Mouse (Mus musculus) CH12.LX (cell line): ENCODE results near the gene Spa17. TPM values are rescaled to one million over a fixed set of nuclear protein-coding genes. Genes with fewer than 3 reads are reported as not detected.

Source experiments
- DNase-seq: peaks from one replicate; pipeline ENCODE4 v3.0.0-alpha.2; 2013; ENCODE audit errors: extremely low read depth
- H3K27ac ChIP-seq: 2 replicates; pipeline ENCODE4 v1.5.1; 2012; ENCODE audit warnings: low read depth, mild to moderate bottlenecking, control low read depth, moderate library complexity; ENCODE audit not compliant: insufficient read depth
- H3K27me3 ChIP-seq: replicated peaks from 2 replicates; pipeline ENCODE3; 2012; ENCODE audit warnings: inconsistent platforms
- H3K36me3 ChIP-seq, 2 experiments: replicated peaks in 1 of 2; 2 replicates each; pipeline versions ENCODE3 to v1.6.1; 2012; ENCODE audit warnings: inconsistent platforms in 1 of 2, low read length in 1 of 2, mild to moderate bottlenecking in 1 of 2, mixed read lengths in 1 of 2, moderate library complexity in 1 of 2; ENCODE audit not compliant: control insufficient read depth in 1 of 2, insufficient read depth in 1 of 2
- H3K4me1 ChIP-seq, 2 experiments: 2 replicates each; pipeline ENCODE4 v1.6.1; 2012; ENCODE audit warnings: inconsistent platforms in 1 of 2, moderate library complexity in 1 of 2; ENCODE audit not compliant: insufficient read depth in 2 of 2, control insufficient read depth in 1 of 2
- H3K4me2 ChIP-seq: 2 replicates; pipeline ENCODE4 v1.6.1; 2012; ENCODE audit warnings: low read depth, mild to moderate bottlenecking, control low read depth; ENCODE audit not compliant: poor library complexity, insufficient read depth, severe bottlenecking
- H3K4me3 ChIP-seq, 3 experiments: fragments of 150-350 bp in 1 of 3; sonication (generic) in 1 of 3; replicated peaks in 1 of 3; 2 replicates each; pipeline versions ENCODE3 to v1.5.1; 2011 to 2012; ENCODE audit warnings: low read depth in 2 of 3, low read length in 2 of 3, mild to moderate bottlenecking in 2 of 3, moderate library complexity in 2 of 3, control low read depth in 1 of 3, improper control_type of control experiment in 1 of 3, inconsistent platforms in 1 of 3, mixed read lengths in 1 of 3; ENCODE audit not compliant: poor library complexity in 1 of 3
- H3K79me2 ChIP-seq: replicated peaks from 2 replicates; pipeline ENCODE4 v1.6.1; 2012; ENCODE audit warnings: mild to moderate bottlenecking, moderate library complexity; ENCODE audit not compliant: control insufficient read depth, poor library complexity, insufficient read depth, severe bottlenecking; ENCODE audit errors: extremely low read depth
- H3K9ac ChIP-seq: 2 replicates; pipeline ENCODE4 v1.6.1; 2012; ENCODE audit warnings: low read depth, mild to moderate bottlenecking, control low read depth, moderate library complexity; ENCODE audit not compliant: insufficient read depth
- H3K9me3 ChIP-seq: replicated peaks from 2 replicates; pipeline ENCODE3; 2012; ENCODE audit warnings: low read length, inconsistent platforms, mixed read lengths
- BHLHE40 ChIP-seq: IDR thresholded peaks from 2 replicates; pipeline ENCODE4 v1.6.1; 2011; ENCODE audit warnings: mild to moderate bottlenecking, low read depth, low read length, improper control_type of control experiment
- E2F4 ChIP-seq: IDR thresholded peaks from 2 replicates; pipeline ENCODE4 v1.6.1; 2011; ENCODE audit warnings: low read depth, low read length, improper control_type of control experiment; ENCODE audit not compliant: insufficient replicate concordance
- ELF1 ChIP-seq: IDR thresholded peaks from 2 replicates; pipeline ENCODE4 v1.6.1; 2014; ENCODE audit warnings: low read depth, mild to moderate bottlenecking, inconsistent platforms, low read length, improper control_type of control experiment
- EP300 ChIP-seq: IDR thresholded peaks from 2 replicates; pipeline ENCODE4 v1.6.1; 2011; ENCODE audit warnings: low read length, improper control_type of control experiment
- ETS1 ChIP-seq: conservative IDR thresholded peaks from 2 replicates; pipeline ENCODE4 v1.6.1; 2012; ENCODE audit warnings: low read depth, mild to moderate bottlenecking, inconsistent platforms, low read length, improper control_type of control experiment, moderate library complexity
- HCFC1 ChIP-seq: IDR thresholded peaks from 2 replicates; pipeline ENCODE4 v1.6.1; 2012; ENCODE audit warnings: low read depth, mild to moderate bottlenecking, inconsistent platforms, low read length, improper control_type of control experiment
- IRF4 ChIP-seq: IDR thresholded peaks from 2 replicates; pipeline ENCODE4 v1.6.1; 2014; ENCODE audit warnings: low read depth, mild to moderate bottlenecking, inconsistent platforms, low read length, improper control_type of control experiment
- MAFK ChIP-seq: IDR thresholded peaks from 2 replicates; pipeline ENCODE4 v1.6.1; 2011; ENCODE audit warnings: low read length, improper control_type of control experiment; ENCODE audit not compliant: insufficient replicate concordance
- MAX ChIP-seq: IDR thresholded peaks from 2 replicates; pipeline ENCODE4 v1.6.1; 2011; ENCODE audit warnings: low read length, improper control_type of control experiment
- MAZ ChIP-seq: IDR thresholded peaks from 2 replicates; pipeline ENCODE4 v1.6.1; 2012; ENCODE audit warnings: low read depth, mild to moderate bottlenecking, inconsistent platforms, low read length, improper control_type of control experiment, moderate library complexity
- MXI1 ChIP-seq: IDR thresholded peaks from 2 replicates; pipeline ENCODE4 v1.6.1; 2011; ENCODE audit warnings: mild to moderate bottlenecking, low read depth, low read length, improper control_type of control experiment
- NRF1 ChIP-seq: IDR thresholded peaks from 2 replicates; pipeline ENCODE4 v1.6.1; 2014; ENCODE audit warnings: low read depth, mild to moderate bottlenecking, inconsistent platforms, low read length, improper control_type of control experiment, moderate library complexity
- POLR2AphosphoS2 ChIP-seq: IDR thresholded peaks from 2 replicates; pipeline ENCODE4 v1.6.1; 2011; ENCODE audit warnings: low read depth, low read length, improper control_type of control experiment
- SIN3A ChIP-seq: IDR thresholded peaks from 2 replicates; pipeline ENCODE4 v1.6.1; 2012; ENCODE audit warnings: low read length, improper control_type of control experiment, inconsistent platforms
- UBTF ChIP-seq: IDR thresholded peaks from 2 replicates; pipeline ENCODE4 v1.6.1; 2012; ENCODE audit warnings: low read depth, mild to moderate bottlenecking, inconsistent platforms, low read length, improper control_type of control experiment, moderate library complexity
- ZKSCAN1 ChIP-seq: IDR thresholded peaks from 2 replicates; pipeline ENCODE4 v1.6.1; 2012; ENCODE audit warnings: low read depth, inconsistent platforms, low read length, improper control_type of control experiment, borderline replicate concordance
- dilution Hi-C: fragments of 300-500 bp; cut with MboI; formaldehyde crosslinking; loops from 2 replicates; pipeline ENCODE4 v1.14.3; 2020; ENCODE audit warnings: low sequenced_read_pairs; ENCODE audit not compliant: extremely low pct_unique_long_range_greater_than_20kb, extremely low pct_ligation_motif_present
- in situ Hi-C: fragments of 300-500 bp; cut with MboI; formaldehyde crosslinking; loops from 3 replicates; pipeline ENCODE4 v1.14.3; 2019; ENCODE audit warnings: low sequenced_read_pairs, low pct_ligation_motif_present, low pct_unique_long_range_greater_than_20kb, mixed read lengths
- polyA plus RNA-seq: library from polyadenylated mRNA; unstranded; fragments of >175 nt; gene quantifications from 2 replicates; pipeline ENCODE4 v1.2.1, GENCODE M21; 2012; ENCODE audit warnings: low read depth; ENCODE audit not compliant: insufficient read length
- total RNA-seq, 2 experiments: library from RNA; depleted of rRNA; stranded (reverse); fragments of 300-350 nt in 1 of 2; fragments of >200 nt in 1 of 2; gene quantifications; 2 replicates each; pipeline ENCODE4 v1.2.3; 2012 to 2014

Spa17 gene
- total and polyA plus RNA-seq, 3 experiments: 0.47 to 3.2 (median 1.4) TPM

DNA sequence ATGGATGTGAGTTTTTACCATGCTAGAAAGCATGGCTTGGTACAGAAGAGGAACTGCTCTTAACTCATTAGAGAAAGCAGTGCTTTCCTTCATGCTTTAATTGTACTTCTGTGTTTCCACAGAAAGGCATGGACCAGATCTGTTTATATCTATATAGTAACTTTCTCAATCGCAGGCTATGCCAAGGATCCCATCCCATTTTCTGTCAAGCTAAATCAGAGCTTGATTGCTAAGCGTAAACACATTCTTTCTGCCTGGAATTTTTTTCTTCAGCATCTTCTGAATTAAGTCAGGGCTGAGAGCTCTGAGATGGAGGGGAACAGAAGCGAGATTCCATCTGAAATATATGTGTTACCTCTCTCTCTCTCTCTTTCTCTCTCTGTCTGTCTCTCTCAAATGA, 10.5 kb upstream of the Spa17 start:
- H3K79me2 ChIP-seq: no peaks in the 10 kb centered on the region
- H3K4me1 ChIP-seq: peaks cover 15 to 57% of the 10 kb centered on the region in 2 experiments
- in situ Hi-C loops: loop anchor here (5.0 to 10.0 kb wide), 3 partner anchors 79 to 199 kb away; no protein-coding TSS in a partner anchor
- no peak overlapping the region for H3K27ac ChIP-seq
- dilution Hi-C loops: no loop called here
- TF ChIP-seq HCFC1 (no peak), MAZ (no peak), IRF4 (no peak), POLR2AphosphoS2 (no peak), SIN3A (no peak), ETS1 (no peak), MAX (no peak), UBTF (no peak), ELF1 (no peak), EP300 (no peak), NRF1 (no peak), BHLHE40 (no peak), E2F4 (no peak)
- no peak overlapping the region for H3K4me2 ChIP-seq
- H3K4me3 ChIP-seq: no peak overlapping the region
- H3K9ac ChIP-seq: no peak overlapping the region
- H3K9me3 ChIP-seq: no peaks in the 10 kb centered on the region
- no peaks in the 10 kb centered on the region for H3K27me3 ChIP-seq
- peaks cover 0 to 8% of the 10 kb centered on the region in 2 experiments for H3K36me3 ChIP-seq
- DNase-seq: no peak

DNA sequence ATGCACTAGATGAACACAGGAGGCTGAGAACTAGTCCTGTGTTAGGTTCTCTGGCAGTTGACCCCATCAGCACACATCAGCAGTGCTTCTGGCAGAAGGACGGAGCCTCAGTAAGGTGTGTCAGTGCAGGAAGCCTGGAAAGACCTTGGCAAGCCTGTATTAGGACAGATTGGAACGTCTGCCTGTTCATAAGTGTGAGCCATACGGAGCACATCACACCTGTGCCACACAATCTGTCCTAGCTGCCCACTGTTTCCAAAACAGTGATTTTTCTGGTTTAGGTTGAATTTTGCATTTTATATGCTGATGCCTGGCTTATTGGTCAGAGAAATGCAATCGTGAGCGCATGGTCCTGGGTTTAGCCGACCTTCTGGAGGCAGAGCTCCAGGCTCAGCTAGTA, 7.8 kb upstream of the Spa17 start:
- H3K79me2 ChIP-seq: no peaks in the 10 kb centered on the region
- DNase-seq: no peak
- no peak overlapping the region for H3K4me3 ChIP-seq
- H3K9me3 ChIP-seq: no peaks in the 10 kb centered on the region
- H3K27ac ChIP-seq: no peak overlapping the region
- no peak for TF ChIP-seq NRF1
- no peak for TF ChIP-seq ZKSCAN1
- no peak for TF ChIP-seq MAFK
- no peak for TF ChIP-seq ELF1
- no peak for TF ChIP-seq MXI1
- TF ChIP-seq EP300: no peak
- peaks cover 0 to 6% of the 10 kb centered on the region in 2 experiments for H3K36me3 ChIP-seq
- in situ Hi-C loops (loop anchor here (5.0 to 10.0 kb wide), 3 partner anchors 76 to 196 kb away; no protein-coding TSS in a partner anchor), dilution Hi-C loops (no loop called here)
- no peaks in the 10 kb centered on the region for H3K27me3 ChIP-seq
- no peak overlapping the region for H3K9ac ChIP-seq
- H3K4me1 ChIP-seq: peaks cover 12 to 49% of the 10 kb centered on the region in 2 experiments
- H3K4me2 ChIP-seq: no peak overlapping the region
